In genomic region chr2:168644855-168645254, GRCm38 (mm10) we compare ENCODE assay signal across 29 mouse cellular contexts. TPM values are rescaled to one million over a fixed set of nuclear protein-coding genes. Genes with fewer than 3 reads are reported as not detected.
DNase-seq lines count a peak whose midpoint lies in the region; ATAC-seq and TF ChIP-seq lines count a peak whose summit lies in the region.
"Had no signal": no experiment of that assay in that cellular context is flagged by ENCODE, and none has a peak within 500 bp of the region (broad histone marks: within the 10 kb centered on the region; RNA-seq: fewer than 3 reads in every experiment).

No protein-coding gene starts in this region.

- 7% methylated on average over 6 of the region's 6 CpGs for WGBS in forebrain, embryonic 14.5 days
- WGBS in forebrain, embryonic 11.5 days = 41% methylated on average over 6 of the region's 6 CpGs
- 75% methylated on average over 6 of the region's 6 CpGs for WGBS in lung, embryonic 14.5 days
- WGBS in midbrain, embryonic 16.5 days = 29% methylated on average over 6 of the region's 6 CpGs
- WGBS in midbrain, postnatal 0 days = 46% methylated on average over 6 of the region's 6 CpGs

- no peaks in the 10 kb centered on the region for H3K4me1 ChIP-seq in forebrain, embryonic 14.5 days (ENCODE audit: control insufficient read depth, insufficient read depth, low read length)
- peaks cover 2% of the 10 kb centered on the region; the same call in 1 of the 2 replicates for H3K4me1 ChIP-seq in forebrain, embryonic 11.5 days (replicated peaks; ENCODE audit: control insufficient read depth, insufficient read depth, low read length)
- H3K4me1 ChIP-seq in lung, embryonic 14.5 days (ENCODE audit: insufficient read depth) = no peaks in the 10 kb centered on the region
- H3K4me1 ChIP-seq in midbrain, embryonic 16.5 days (ENCODE audit: control insufficient read depth, insufficient read depth, low read length) = peaks cover 3% of the 10 kb centered on the region; the same call in 1 of the 2 replicates
- no peaks in the 10 kb centered on the region for H3K4me1 ChIP-seq in midbrain, postnatal 0 days (ENCODE audit: insufficient read depth, low read length)
- H3K4me1 ChIP-seq: heart, embryonic 13.5 days; hindbrain, embryonic 15.5 days; intestine, embryonic 15.5 days had no signal

- ATAC-seq in forebrain, embryonic 14.5 days = no peak
- no peak for ATAC-seq in forebrain, embryonic 11.5 days (replicated peaks; ENCODE audit: low FRiP score)
- no peak for ATAC-seq in lung, embryonic 14.5 days (ENCODE audit: insufficient read depth)
- no peak for ATAC-seq in midbrain, embryonic 16.5 days
- no peak for ATAC-seq in midbrain, postnatal 0 days (ENCODE audit: low FRiP score)
- ATAC-seq: forebrain, embryonic 15.5 days; intestine, embryonic 15.5 days; Patski had no signal

- DNase-seq in forebrain, embryonic 14.5 days (ENCODE audit: low spot score) = peak; percentile 72
- no peak for DNase-seq in forebrain, embryonic 11.5 days (ENCODE audit: low spot score)
- DNase-seq in lung, embryonic 14.5 days = peak; percentile 18
- no peak for DNase-seq in lung, postnatal 36 days
- DNase-seq in midbrain, postnatal 0 days (ENCODE audit: low spot score) = no peak
- DNase-seq in brain, embryonic 14.5 days (ENCODE audit: low read depth) = peak; percentile 80
- DNase-seq in kidney, adult 18-20 months = no peak
- DNase-seq: adrenal gland, postnatal 10 days; adrenal gland, postnatal 36 days; B cell, adult 2 months; cerebellum, adult 11 months; cerebellum, adult 2 months; cerebellum, adult 9-11 months; cerebellum, postnatal 25 days; gastrocnemius, adult 2 months; gastrocnemius, postnatal 14 days; heart, adult 18-20 months; heart, postnatal 14 days; heart, postnatal 4 days had no signal

- no peaks in the 10 kb centered on the region for H3K9me3 ChIP-seq in forebrain, embryonic 14.5 days (replicated peaks; ENCODE audit: control insufficient read depth, low read length)
- H3K9me3 ChIP-seq in forebrain, embryonic 11.5 days (ENCODE audit: control insufficient read depth, low read length) = no peaks in the 10 kb centered on the region
- no peaks in the 10 kb centered on the region for H3K9me3 ChIP-seq in lung, embryonic 14.5 days (ENCODE audit: low read depth, low read length)
- no peaks in the 10 kb centered on the region for H3K9me3 ChIP-seq in midbrain, embryonic 16.5 days (replicated peaks; ENCODE audit: control insufficient read depth, low read length, poor library complexity, severe bottlenecking)
- H3K9me3 ChIP-seq in midbrain, postnatal 0 days (ENCODE audit: low read length) = no peaks in the 10 kb centered on the region
- H3K9me3 ChIP-seq: embryonic facial prominence, embryonic 13.5 days; forebrain, embryonic 15.5 days; heart, embryonic 13.5 days; hindbrain, embryonic 12.5 days; hindbrain, embryonic 15.5 days; intestine, embryonic 15.5 days had no signal

- H3K27me3 ChIP-seq in forebrain, embryonic 14.5 days (replicated peaks; ENCODE audit: control insufficient read depth, insufficient read depth, low read length) = no peaks in the 10 kb centered on the region
- H3K27me3 ChIP-seq in forebrain, embryonic 11.5 days (ENCODE audit: control insufficient read depth, insufficient read depth, low read length) = no peaks in the 10 kb centered on the region
- H3K27me3 ChIP-seq in lung, embryonic 14.5 days (ENCODE audit: insufficient read depth, low read length) = no peaks in the 10 kb centered on the region
- H3K27me3 ChIP-seq in midbrain, embryonic 16.5 days (ENCODE audit: control insufficient read depth, insufficient read depth, low read depth, low read length) = no peaks in the 10 kb centered on the region
- no peaks in the 10 kb centered on the region for H3K27me3 ChIP-seq in midbrain, postnatal 0 days (ENCODE audit: insufficient read depth, low read length)
- H3K27me3 ChIP-seq: embryonic facial prominence, embryonic 13.5 days; forebrain, embryonic 15.5 days; hindbrain, embryonic 12.5 days; hindbrain, embryonic 15.5 days; intestine, embryonic 15.5 days; Patski had no signal

- no peak for TF ChIP-seq CTCF in lung, embryonic 14.5 days (IDR thresholded peaks at IDR 0.05; ENCODE audit: low read depth)
- no peak for TF ChIP-seq CTCF in midbrain, postnatal 0 days (IDR thresholded peaks at IDR 0.05)
- no peak for TF ChIP-seq CTCF in brain, embryonic 14.5 days (IDR thresholded peaks at IDR 0.05; ENCODE audit: borderline replicate concordance, extremely low read depth, insufficient read depth, insufficient read length)

- H3K36me3 ChIP-seq in forebrain, embryonic 14.5 days (ENCODE audit: control insufficient read depth, insufficient read depth, low read length) = peaks cover 64% of the 10 kb centered on the region
- H3K36me3 ChIP-seq in forebrain, embryonic 11.5 days (ENCODE audit: control insufficient read depth, insufficient read depth, low read length) = no peaks in the 10 kb centered on the region; the same call in 1 of the 2 replicates
- H3K36me3 ChIP-seq in lung, embryonic 14.5 days (ENCODE audit: insufficient read depth) = no peaks in the 10 kb centered on the region
- peaks cover 37% of the 10 kb centered on the region for H3K36me3 ChIP-seq in midbrain, embryonic 16.5 days (ENCODE audit: control insufficient read depth, insufficient read depth, low read length)
- peaks cover 71% of the 10 kb centered on the region for H3K36me3 ChIP-seq in midbrain, postnatal 0 days (ENCODE audit: insufficient read depth, low read length)
- H3K36me3 ChIP-seq: G1E had no signal

- H3K4me3 ChIP-seq in forebrain, embryonic 14.5 days (ENCODE audit: low read depth, low read length) = no peak overlapping the region
- H3K4me3 ChIP-seq in forebrain, embryonic 11.5 days (ENCODE audit: low read depth, low read length) = no peak overlapping the region
- H3K4me3 ChIP-seq in lung, embryonic 14.5 days (ENCODE audit: low read depth, low read length) = no peak overlapping the region
- no peak overlapping the region for H3K4me3 ChIP-seq in midbrain, embryonic 16.5 days (ENCODE audit: low read depth, low read length)
- H3K4me3 ChIP-seq in midbrain, postnatal 0 days (ENCODE audit: low read depth, low read length) = no peak overlapping the region
- H3K4me3 ChIP-seq: embryonic facial prominence, embryonic 13.5 days; erythroblast, embryonic 14.5 days; forebrain, embryonic 15.5 days; gastrocnemius, adult 2 months; heart, embryonic 13.5 days; hindbrain, embryonic 12.5 days; hindbrain, embryonic 15.5 days; intestine, embryonic 15.5 days had no signal

- H3K27ac ChIP-seq in forebrain, embryonic 14.5 days (ENCODE audit: low read depth, low read length) = no peak overlapping the region
- H3K27ac ChIP-seq in forebrain, embryonic 11.5 days (ENCODE audit: low read depth, low read length) = no peak overlapping the region
- no peak overlapping the region for H3K27ac ChIP-seq in lung, embryonic 14.5 days (ENCODE audit: low read depth)
- H3K27ac ChIP-seq in midbrain, embryonic 16.5 days (ENCODE audit: low read length) = no peak overlapping the region
- no peak overlapping the region for H3K27ac ChIP-seq in midbrain, postnatal 0 days (ENCODE audit: low read depth, low read length)
- H3K27ac ChIP-seq: forebrain, embryonic 15.5 days; gastrocnemius, adult 2 months; heart, embryonic 13.5 days; hindbrain, embryonic 12.5 days; hindbrain, embryonic 15.5 days; intestine, embryonic 15.5 days had no signal

- no peak for TF ChIP-seq POLR2A in brain, embryonic 14.5 days (IDR thresholded peaks at IDR 0.05; ENCODE audit: borderline replicate concordance, extremely low read depth, insufficient read depth, insufficient read length, poor library complexity, severe bottlenecking)

- no peak overlapping the region for H3K4me2 ChIP-seq in forebrain, embryonic 14.5 days (ENCODE audit: low read length)
- H3K4me2 ChIP-seq in forebrain, embryonic 11.5 days (ENCODE audit: low read depth, low read length, severe bottlenecking) = no peak overlapping the region
- H3K4me2 ChIP-seq in lung, embryonic 14.5 days = no peak overlapping the region
- no peak overlapping the region for H3K4me2 ChIP-seq in midbrain, embryonic 16.5 days (ENCODE audit: low read length)
- no peak overlapping the region for H3K4me2 ChIP-seq in midbrain, postnatal 0 days (ENCODE audit: low read depth, low read length, poor library complexity, severe bottlenecking)
- H3K4me2 ChIP-seq: embryonic facial prominence, embryonic 13.5 days; forebrain, embryonic 15.5 days; heart, embryonic 13.5 days; hindbrain, embryonic 12.5 days; hindbrain, embryonic 15.5 days; intestine, embryonic 15.5 days had no signal

- no peak overlapping the region for H3K9ac ChIP-seq in forebrain, embryonic 14.5 days (ENCODE audit: low read length)
- H3K9ac ChIP-seq in forebrain, embryonic 11.5 days (ENCODE audit: low read length) = no peak overlapping the region
- H3K9ac ChIP-seq in lung, embryonic 14.5 days = no peak overlapping the region
- peak overlapping the region; percentile 40; the same call in 1 of the 2 replicates for H3K9ac ChIP-seq in midbrain, embryonic 16.5 days (ENCODE audit: low read depth, low read length)
- no peak overlapping the region for H3K9ac ChIP-seq in midbrain, postnatal 0 days (replicated peaks; ENCODE audit: low read length, poor library complexity, severe bottlenecking)
- H3K9ac ChIP-seq: embryonic facial prominence, embryonic 13.5 days; forebrain, embryonic 15.5 days; heart, embryonic 13.5 days; hindbrain, embryonic 12.5 days; hindbrain, embryonic 15.5 days; intestine, embryonic 15.5 days had no signal

RNA-seq across cellular contexts. Expression of gene Nfatc2, which starts 43.4 kb away (rescaled TPM):
- polyA plus RNA-seq in forebrain, embryonic 14.5 days (2014; fragmentation: Nextera tagmentation; extraction: Ambion mirVana) = 1.2 and 1.4 TPM in 2 replicates
- polyA plus RNA-seq in forebrain, embryonic 11.5 days (2014; fragmentation: Nextera tagmentation; extraction: Ambion mirVana) = 0.55 and 0.89 TPM in 2 replicates
- 2.1 and 2.3 TPM in 2 replicates for polyA plus RNA-seq in lung, embryonic 14.5 days (2014; fragmentation: Nextera tagmentation; extraction: Ambion mirVana)
- polyA plus RNA-seq in midbrain, embryonic 16.5 days (2015; fragmentation: Nextera tagmentation; extraction: Ambion mirVana) = 3.8 and 4.5 TPM in 2 replicates
- 5.1 and 6.4 TPM in 2 replicates for total RNA-seq in midbrain, postnatal 0 days (2014; rRNA removed)
- polyA plus RNA-seq in midbrain, postnatal 0 days (2015; fragmentation: Nextera tagmentation; extraction: Ambion mirVana) = 7.3 and 8.2 TPM in 2 replicates
- polyA plus RNA-seq in brain, embryonic 14.5 days (2012; rRNA removed) = 2.7 and 4.2 TPM in 2 replicates
- polyA plus RNA-seq: erythroblast, embryonic 14.5 days; G1E had no signal

Comparison
In these comparisons a context has a peak if more than half of its experiments do, and no peak if none do; other contexts are left out.
1. DNase-seq: peak in forebrain, embryonic 14.5 days (single experiment), lung, embryonic 14.5 days (single experiment) and brain, embryonic 14.5 days (single experiment); none in forebrain, embryonic 11.5 days (single experiment), lung, postnatal 36 days (single experiment), midbrain, postnatal 0 days (single experiment) and kidney, adult 18-20 months (single experiment).